Mouse (Mus musculus) left cerebral cortex, postnatal 25 days (tissue): ENCODE data around the gene Defa36. TPM values are rescaled to one million over a fixed set of nuclear protein-coding genes. Genes with fewer than 3 reads are reported as not detected.
"Not testable (repeated sequence)": the region's sequence is repeated elsewhere in the genome, so short reads cannot be mapped to it uniquely, and the experiment has no call there.

Experiments used
- DNase-seq, 2 experiments: peaks; one replicate each; pipeline ENCODE4 v3.0.0; 2022; ENCODE audit warnings: low spot score in 2 of 2, mixed read lengths in 1 of 2
- intact Hi-C: fragments of 180-260 bp; cut with DNase I; formaldehyde crosslinking; loops from one replicate; pipeline ENCODE4 v1.15.1; 2025
- total RNA-seq, 2 experiments: library from RNA; stranded (reverse); gene quantifications; 2 replicates each; pipeline ENCODE4 v1.2.3; 2021

The Defa36 gene
- total RNA-seq = not detected

- intact Hi-C loops, DNase-seq: not testable (repeated sequence)
Measured at GRCm38 (mm10) chr8:21427111-21427510, at the start of gene Defa36. Defa36 (plus strand) TSS chr8:21427411.

DNA sequence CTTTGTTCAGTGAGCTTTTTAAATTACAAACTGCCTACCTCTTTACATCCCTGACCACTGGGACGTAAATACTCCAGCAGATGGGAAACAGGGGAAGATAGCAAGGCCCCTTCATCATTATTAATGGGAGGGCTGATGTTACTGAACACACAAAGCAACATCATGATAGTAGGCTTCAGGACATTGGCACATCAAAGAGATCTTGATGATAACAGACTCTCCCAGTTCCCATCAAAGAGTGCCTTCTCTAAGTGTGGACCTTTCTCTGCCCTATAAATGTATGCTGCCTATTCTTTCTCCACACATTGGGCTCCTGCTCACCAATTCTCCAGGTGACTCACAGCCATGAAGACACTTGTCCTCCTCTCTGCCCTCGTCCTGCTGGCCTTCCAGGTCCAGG lies 49.0 kb upstream of the Defa36 start, which contains the start of gene Defa2:
TSS of gene Defa2 (plus strand) at position 301 of the 400 bp plus-strand sequence.
- DNase-seq, intact Hi-C loops: not testable (repeated sequence)

DNA sequence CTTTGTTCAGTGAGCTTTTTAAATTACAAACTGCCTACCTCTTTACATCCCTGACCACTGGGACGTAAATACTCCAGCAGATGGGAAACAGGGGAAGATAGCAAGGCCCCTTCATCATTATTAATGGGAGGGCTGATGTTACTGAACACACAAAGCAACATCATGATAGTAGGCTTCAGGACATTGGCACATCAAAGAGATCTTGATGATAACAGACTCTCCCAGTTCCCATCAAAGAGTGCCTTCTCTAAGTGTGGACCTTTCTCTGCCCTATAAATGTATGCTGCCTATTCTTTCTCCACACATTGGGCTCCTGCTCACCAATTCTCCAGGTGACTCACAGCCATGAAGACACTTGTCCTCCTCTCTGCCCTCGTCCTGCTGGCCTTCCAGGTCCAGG lies 35.7 kb upstream of the Defa36 start, which contains the start of gene Defa33:
TSS of gene Defa33 (plus strand) at position 301 of the 400 bp plus-strand sequence.
- intact Hi-C loops, DNase-seq: not testable (repeated sequence)

DNA sequence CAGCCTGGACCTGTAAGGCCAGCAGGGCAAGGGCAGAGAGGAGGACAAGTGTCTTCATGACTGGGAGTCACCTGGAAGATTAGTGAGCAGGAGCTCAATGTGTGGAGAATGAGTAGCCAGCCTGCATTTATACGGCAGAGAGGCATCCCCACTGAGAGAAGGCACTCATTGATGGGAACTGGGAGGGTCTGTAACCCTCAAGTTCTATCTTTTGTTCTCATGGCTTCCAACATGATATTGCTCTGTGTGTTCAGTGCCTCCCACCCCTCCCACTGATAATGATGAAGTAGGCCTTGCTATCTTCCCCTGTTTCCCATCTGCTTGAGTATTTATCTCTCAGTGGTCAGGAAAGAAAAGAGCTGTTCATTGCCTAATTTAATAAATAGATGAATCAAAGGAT lies 29.2 kb downstream of the Defa36 start, which contains the start of gene Gm7849:
TSS of gene Gm7849 (minus strand) at position 101 of the 400 bp plus-strand sequence.
- DNase-seq, intact Hi-C loops: not testable (repeated sequence)

Other genes with a start within 250 kb of the Defa36 start
- not detected for gene Defa31, start 235.8 kb upstream of the Defa36 start, total RNA-seq
- gene Gm15293, start 225.8 kb upstream of the Defa36 start, total RNA-seq = not detected
- not detected for gene Gm15292, start 177.7 kb upstream of the Defa36 start, total RNA-seq
- not detected for gene Defa27, start 111.9 kb upstream of the Defa36 start, total RNA-seq
- gene Defa29, start 100.4 kb upstream of the Defa36 start, total RNA-seq = not detected
- not detected for gene Defa2, start 48.9 kb upstream of the Defa36 start, total RNA-seq
- not detected for gene Defa33, start 35.6 kb upstream of the Defa36 start, total RNA-seq
- not detected for gene Gm7849, start 29.1 kb downstream of the Defa36 start, total RNA-seq
- not detected for gene Defa20, start 81.8 kb downstream of the Defa36 start, total RNA-seq
- gene Defa32, start 101.6 kb downstream of the Defa36 start, total RNA-seq = not detected
- gene Defa37, start 138.0 kb downstream of the Defa36 start, total RNA-seq = not detected
- not detected for gene Defa28, start 155.6 kb downstream of the Defa36 start, total RNA-seq
- not detected for gene Gm7861, start 167.1 kb downstream of the Defa36 start, total RNA-seq
- gene Defa26, start 190.8 kb downstream of the Defa36 start, total RNA-seq = not detected
- gene Defa17, start 228.4 kb downstream of the Defa36 start, total RNA-seq = not detected
- gene Defa34, start 238.4 kb downstream of the Defa36 start, total RNA-seq = not detected